Mouse (Mus musculus) v-Abl transformed pro-B cells (cell line): ENCODE data around the gene Mtmr3.

Experiments
- in situ Hi-C, 2 experiments: fragments of 400-800 bp; cut with MboI; formaldehyde crosslinking; loops; one replicate each; pipeline ENCODE4 v1.15.1; 2025; ENCODE audit not compliant: unreplicated experiment in 2 of 2

The Mtmr3 gene

GRCm38 (mm10) chr11:4594608-4595500 lies at the start of gene Mtmr3:
TSS of gene Mtmr3 (minus strand) at chr11:4594863.
- in situ Hi-C loops, result no loop called here

DNA sequence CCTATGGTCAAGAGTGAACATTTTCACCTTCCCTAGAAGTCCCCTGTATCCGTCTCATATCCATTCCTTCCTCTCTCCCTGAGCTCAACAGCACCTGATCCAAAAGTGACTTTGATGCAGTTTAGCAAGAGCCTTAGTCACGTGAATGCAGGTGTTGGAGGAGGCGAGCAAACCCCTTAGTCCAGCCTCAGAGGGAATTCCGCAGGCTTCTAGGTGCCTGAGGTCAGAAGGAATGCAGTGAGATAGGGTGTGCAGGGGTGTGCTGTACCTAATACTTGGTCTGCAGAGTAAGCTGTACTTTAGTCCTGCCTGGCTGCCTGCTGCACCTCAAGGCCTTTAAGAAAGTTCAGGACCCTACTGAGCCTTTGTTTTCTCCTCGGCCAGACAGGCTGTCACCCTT lies 49.1 kb upstream of the Mtmr3 start:
- in situ Hi-C loops, result no loop called here

DNA sequence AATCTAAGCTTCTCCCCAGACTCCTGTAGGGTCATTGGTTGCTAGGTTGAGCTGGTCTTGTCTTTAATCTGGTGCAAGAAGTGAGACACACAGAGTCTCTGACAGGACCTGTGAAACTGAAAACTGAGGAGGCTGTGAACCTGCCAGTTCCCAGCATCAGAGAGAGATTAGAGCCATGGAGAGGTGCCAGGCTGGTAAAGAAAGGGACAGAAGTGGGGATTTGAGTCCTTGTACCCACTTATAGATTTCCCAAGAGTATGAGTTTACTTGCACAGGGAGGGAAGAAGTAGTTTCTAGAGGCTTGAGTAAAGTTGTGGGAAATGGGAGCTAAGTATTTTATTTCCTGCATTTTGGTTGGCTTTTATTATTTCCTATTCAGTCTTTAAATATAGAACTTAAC lies 46.5 kb upstream of the Mtmr3 start:
- in situ Hi-C loops, result no loop called here

GRCm38 (mm10) chr11:4638261-4638660 lies 43.6 kb upstream of the Mtmr3 start:
- in situ Hi-C loops, result loop anchor here in 1 of 2 experiments (5.0 kb wide), 1 partner anchor 101 kb away; no protein-coding TSS in a partner anchor

DNA sequence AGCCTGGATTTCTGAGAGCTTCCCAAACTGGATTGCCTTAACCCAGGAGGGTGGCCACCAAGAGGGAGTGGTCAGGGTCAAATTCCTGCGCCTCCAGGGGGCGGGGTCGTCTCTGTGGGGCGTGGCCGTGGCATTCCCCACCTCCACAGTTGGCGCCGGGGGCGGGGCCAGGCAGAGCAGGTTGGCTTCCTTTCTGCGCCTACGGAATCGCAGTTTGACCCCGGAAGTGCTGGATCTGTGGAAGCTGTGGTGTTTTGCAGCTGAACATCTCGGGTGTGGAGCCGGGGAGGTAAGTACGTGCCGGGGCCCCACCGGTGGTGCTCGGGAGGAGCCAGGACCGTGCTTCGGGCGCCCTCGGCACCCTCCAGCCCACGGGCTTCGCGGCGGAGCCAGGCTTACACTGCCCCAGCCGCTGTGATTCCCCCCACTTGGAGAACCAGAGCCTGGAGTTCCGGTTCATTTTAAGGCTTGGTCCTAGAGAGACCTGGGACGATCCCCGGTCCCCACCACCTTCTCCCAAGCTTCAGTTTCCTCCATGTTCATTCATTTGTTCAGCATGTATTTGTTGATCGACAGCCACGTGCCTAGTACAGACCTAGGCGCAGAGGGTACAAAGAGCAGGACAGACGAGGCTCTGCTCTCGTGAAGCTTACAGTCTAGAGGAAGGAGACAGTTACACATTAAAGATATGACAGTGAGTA lies 43.0 kb upstream of the Mtmr3 start, which contains the start of gene Ascc2:
Gene Ascc2, plus strand, starts transcription at position 214 of the 701 bp plus-strand sequence.
- in situ Hi-C loops, result loop anchor here in 1 of 2 experiments (5.0 kb wide), 1 partner anchor 100 kb away; no protein-coding TSS in a partner anchor

- in situ Hi-C loops, result loop anchor here in 1 of 2 experiments (5.0 kb wide), 1 partner anchor 100 kb away; no protein-coding TSS in a partner anchor
Observed at GRCm38 (mm10) chr11:4636782-4637342, 42.2 kb upstream of the Mtmr3 start.

DNA sequence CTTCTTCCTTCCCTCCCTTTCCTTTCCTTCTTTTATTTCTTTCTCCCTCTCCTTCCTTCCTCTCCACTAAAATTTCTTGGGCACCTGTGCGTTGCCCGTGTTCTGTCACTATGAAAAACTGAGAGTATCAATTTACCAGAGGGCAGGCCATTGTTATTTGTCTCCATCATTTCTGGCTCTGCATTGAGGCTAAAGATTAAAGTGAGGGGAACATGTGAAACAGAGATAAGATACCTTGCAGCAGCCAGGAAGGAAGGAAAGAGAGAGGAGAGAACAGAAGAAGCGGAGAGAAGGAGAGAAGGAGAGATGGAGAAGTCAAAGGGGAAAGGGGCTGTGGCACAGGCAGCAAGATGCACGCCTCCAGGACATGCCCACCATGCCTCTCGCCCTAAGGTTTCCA lies 39.7 kb upstream of the Mtmr3 start:
- in situ Hi-C loops, result no loop called here

DNA sequence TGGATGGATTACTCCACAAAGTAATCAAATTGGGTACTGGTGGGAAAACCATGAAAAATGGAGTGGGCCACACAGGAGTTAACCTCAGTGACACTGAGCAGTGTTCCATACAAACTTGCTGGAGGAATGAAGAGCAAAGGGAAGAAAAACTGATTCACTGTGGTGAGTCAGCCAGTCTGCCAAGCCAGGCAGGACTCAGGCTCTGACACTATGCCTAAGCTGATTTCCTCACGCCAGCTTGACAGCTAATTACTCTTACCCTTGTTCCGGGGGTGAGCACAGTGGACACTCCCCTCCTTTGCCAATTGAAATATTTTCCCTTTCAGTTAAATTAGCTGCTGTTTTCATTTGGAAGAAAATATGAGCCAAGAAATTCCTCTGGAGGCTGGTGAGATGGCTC lies 38.8 kb upstream of the Mtmr3 start:
- in situ Hi-C loops, result no loop called here

GRCm38 (mm10) chr11:4629861-4630280 lies 35.2 kb upstream of the Mtmr3 start:
- in situ Hi-C loops, result no loop called here

DNA sequence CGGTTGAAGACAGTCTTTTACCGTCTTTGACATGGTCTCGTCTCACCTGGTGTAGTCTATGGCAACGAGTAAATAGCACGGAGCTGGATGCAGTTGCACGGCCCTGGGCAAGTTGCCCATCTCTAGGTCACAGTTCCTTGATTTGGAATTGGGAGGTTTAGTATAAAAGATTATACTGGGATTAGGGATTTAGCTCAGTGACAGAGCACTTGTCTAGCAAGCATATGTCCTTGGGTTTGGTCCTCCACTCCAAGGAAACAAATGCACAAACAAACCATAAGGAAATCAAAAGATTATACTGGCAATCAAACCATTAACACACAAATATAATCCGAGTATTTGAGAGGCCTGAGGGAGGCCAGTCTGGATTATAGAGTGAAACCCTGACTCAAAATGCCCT lies 33.0 kb upstream of the Mtmr3 start:
- in situ Hi-C loops, result no loop called here

GRCm38 (mm10) chr11:4625931-4626330 lies 31.3 kb upstream of the Mtmr3 start:
- in situ Hi-C loops, result no loop called here

DNA sequence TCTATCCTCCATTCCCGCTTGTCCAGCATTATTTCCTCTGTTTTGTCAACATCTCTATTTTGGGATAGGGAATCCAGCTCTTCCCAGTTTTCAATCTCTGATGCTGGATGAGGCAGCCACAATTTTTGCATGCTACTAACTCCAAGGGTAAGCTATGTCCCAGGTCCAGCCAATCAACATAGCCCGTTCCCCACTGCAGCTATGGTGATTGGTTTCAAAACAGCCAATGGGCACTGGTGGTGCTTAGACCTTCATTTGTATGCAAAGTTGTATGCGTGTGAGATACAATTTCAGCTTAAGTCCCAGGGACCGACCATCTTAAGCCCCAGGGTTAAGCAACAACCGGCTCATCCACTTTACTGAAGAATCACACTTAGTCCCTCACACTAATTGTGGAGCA lies 28.3 kb upstream of the Mtmr3 start:
- in situ Hi-C loops, result no loop called here

- in situ Hi-C loops, result no loop called here
Observed at GRCm38 (mm10) chr11:4622442-4622986, 27.9 kb upstream of the Mtmr3 start.

DNA sequence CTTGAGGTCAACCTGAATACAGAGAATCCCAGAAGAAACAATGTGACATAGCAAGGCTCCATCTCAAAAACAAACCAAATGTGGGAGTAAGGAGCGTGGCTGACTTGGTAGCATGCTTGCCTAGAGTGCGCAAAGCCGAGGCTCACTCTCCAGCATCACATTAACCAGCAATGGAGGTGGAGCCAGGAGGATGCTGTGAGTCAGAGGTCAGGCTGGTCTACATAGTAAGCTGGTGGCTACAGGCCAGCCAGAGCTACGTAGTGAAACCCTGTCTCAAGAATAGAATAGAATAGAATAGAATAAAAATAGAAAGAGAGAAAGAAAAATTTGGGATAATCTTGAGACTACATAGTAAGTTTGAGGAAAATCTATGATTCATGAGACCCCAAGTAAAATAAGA lies 27.2 kb upstream of the Mtmr3 start:
- in situ Hi-C loops, result no loop called here

DNA sequence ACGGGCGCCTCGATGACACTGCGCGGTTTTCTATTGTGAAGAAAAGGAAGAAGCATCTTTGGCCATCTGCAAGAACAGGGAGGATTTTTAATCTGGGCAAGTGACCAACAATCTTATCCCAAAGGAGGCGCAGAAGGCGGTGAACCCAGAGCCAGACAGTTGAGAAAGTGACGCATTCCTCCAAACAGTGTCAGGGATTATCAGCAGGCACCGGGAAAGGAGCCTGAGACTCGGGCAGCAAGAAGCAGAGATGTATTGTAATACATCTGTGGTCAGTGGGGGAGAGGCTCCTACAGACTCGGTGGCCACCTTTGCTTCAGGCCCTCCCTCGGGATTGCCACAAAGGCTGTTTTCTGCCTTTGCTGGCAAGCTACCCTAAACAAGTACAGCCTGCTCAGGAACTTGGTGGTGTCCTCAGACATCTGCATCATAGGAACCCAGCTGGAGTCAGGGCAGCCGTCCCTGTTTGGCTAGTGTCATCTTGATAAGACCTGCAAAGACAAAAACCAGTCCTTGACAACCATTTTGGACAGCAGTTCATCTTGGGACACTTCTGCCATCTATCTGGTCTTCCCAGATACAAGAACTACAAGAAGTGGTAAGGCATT lies 25.9 kb upstream of the Mtmr3 start:
- in situ Hi-C loops, result no loop called here

- in situ Hi-C loops, result no loop called here
Observed at GRCm38 (mm10) chr11:4620017-4620485, 25.4 kb upstream of the Mtmr3 start, which contains the start of gene Gm11032. TSS of gene Gm11032 (plus strand) at chr11:4620067.

GRCm38 (mm10) chr11:4611904-4612303 lies 17.2 kb upstream of the Mtmr3 start:
- in situ Hi-C loops, result no loop called here

GRCm38 (mm10) chr11:4606541-4606940 lies 11.9 kb upstream of the Mtmr3 start:
- in situ Hi-C loops, result no loop called here

GRCm38 (mm10) chr11:4605414-4605813 lies 10.8 kb upstream of the Mtmr3 start:
- in situ Hi-C loops, result no loop called here

DNA sequence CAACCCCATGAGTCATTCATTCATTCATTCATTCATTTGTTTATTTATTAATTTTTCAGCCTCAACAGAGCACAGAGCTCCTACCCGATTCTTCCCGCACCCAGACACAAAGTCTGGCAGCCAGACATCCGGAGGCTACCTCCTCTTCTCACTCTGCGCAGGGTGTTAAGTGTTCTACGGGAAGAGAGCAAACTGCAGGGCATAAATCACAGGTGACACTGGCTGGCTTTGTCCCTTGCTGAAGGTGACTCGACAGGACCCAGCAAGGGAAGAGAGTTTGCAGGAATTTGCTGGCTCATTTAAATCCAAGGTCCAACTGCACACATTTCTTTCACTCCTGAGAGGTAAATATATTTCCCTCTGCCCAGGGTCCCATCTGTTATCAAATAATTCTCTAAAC lies 9.8 kb upstream of the Mtmr3 start:
- in situ Hi-C loops, result no loop called here
